Comparison of ENCODE assay signal across 8 mouse cellular contexts in genomic region chr2:60126831-60127230, GRCm38 (mm10).
DNase-seq lines count a peak whose midpoint lies in the region; ATAC-seq and TF ChIP-seq lines count a peak whose summit lies in the region.

No protein-coding gene starts in this region.

- ATAC-seq in forebrain, embryonic 14.5 days, result peak; percentile 64
- no peak for ATAC-seq in intestine, postnatal 0 days
- ATAC-seq in neural tube, embryonic 13.5 days (ENCODE audit: low read depth), result 0 out of 2 replicates have a peak, but pooled peaks have one; percentile 33
- no peak for ATAC-seq in megakaryocyte-erythroid progenitor cell, adult 5-6 weeks (replicated peaks; ENCODE audit: low FRiP score, low TSS enrichment, poor library complexity, severe bottlenecking)

- H3K9me3 ChIP-seq in forebrain, embryonic 14.5 days (replicated peaks; ENCODE audit: control insufficient read depth, low read length), result no peaks in the 10 kb centered on the region
- no peaks in the 10 kb centered on the region for H3K9me3 ChIP-seq in intestine, postnatal 0 days (ENCODE audit: control insufficient read depth)
- no peaks in the 10 kb centered on the region for H3K9me3 ChIP-seq in neural tube, embryonic 13.5 days

- H3K4me3 ChIP-seq in forebrain, embryonic 14.5 days (ENCODE audit: low read depth, low read length), result peak overlapping the region; percentile 19
- no peak overlapping the region for H3K4me3 ChIP-seq in intestine, postnatal 0 days (ENCODE audit: low read depth, low read length)
- H3K4me3 ChIP-seq in neural tube, embryonic 13.5 days, result peak overlapping the region; percentile 14

- peak; percentile 31 for DNase-seq in adrenal gland, adult 2 months
- no peak for DNase-seq in adrenal gland, adult 18-20 months (ENCODE audit: low spot score in 2 of 2)
- DNase-seq in 3T3-L1 (ENCODE audit: low read depth, low spot score) (peak; percentile 35), adipocyte (ENCODE audit: low spot score) (no peak)
- peak; percentile 92 for DNase-seq in forebrain, embryonic 14.5 days (ENCODE audit: low spot score)

- H3K27me3 ChIP-seq in forebrain, embryonic 14.5 days (replicated peaks; ENCODE audit: control insufficient read depth, insufficient read depth, low read length), result no peaks in the 10 kb centered on the region
- H3K27me3 ChIP-seq in intestine, postnatal 0 days (replicated peaks; ENCODE audit: control insufficient read depth, insufficient read depth, low read length), result no peaks in the 10 kb centered on the region
- no peaks in the 10 kb centered on the region for H3K27me3 ChIP-seq in neural tube, embryonic 13.5 days

- H3K36me3 ChIP-seq in forebrain, embryonic 14.5 days (ENCODE audit: control insufficient read depth, insufficient read depth, low read length), result no peaks in the 10 kb centered on the region
- H3K36me3 ChIP-seq in intestine, postnatal 0 days (ENCODE audit: control insufficient read depth, insufficient read depth), result no peaks in the 10 kb centered on the region
- H3K36me3 ChIP-seq in neural tube, embryonic 13.5 days, result no peaks in the 10 kb centered on the region

- peak overlapping the region; percentile 35; the same call in 1 of the 2 replicates for H3K9ac ChIP-seq in forebrain, embryonic 14.5 days (ENCODE audit: low read length)
- H3K9ac ChIP-seq in intestine, postnatal 0 days (ENCODE audit: low read depth, low read length), result no peak overlapping the region
- peak overlapping the region; percentile 52 for H3K9ac ChIP-seq in neural tube, embryonic 13.5 days

- WGBS in forebrain, embryonic 14.5 days, result 1% methylated on average over 7 of the region's 7 CpGs
- WGBS in intestine, postnatal 0 days, result 54% methylated on average over 7 of the region's 7 CpGs
- 7% methylated on average over 7 of the region's 7 CpGs for WGBS in neural tube, embryonic 13.5 days

- peak overlapping the region; percentile 59 for H3K4me2 ChIP-seq in forebrain, embryonic 14.5 days (ENCODE audit: low read length)
- peak overlapping the region; percentile 67; the same call in 1 of the 2 replicates for H3K4me2 ChIP-seq in intestine, postnatal 0 days (replicated peaks; ENCODE audit: low read depth)
- peak overlapping the region; percentile 61 for H3K4me2 ChIP-seq in neural tube, embryonic 13.5 days

- H3K27ac ChIP-seq in forebrain, embryonic 14.5 days (ENCODE audit: low read depth, low read length), result no peak overlapping the region
- H3K27ac ChIP-seq in intestine, postnatal 0 days (ENCODE audit: low read depth, low read length), result no peak overlapping the region
- H3K27ac ChIP-seq in neural tube, embryonic 13.5 days (replicated peaks), result peak overlapping the region; percentile 79

- H3K4me1 ChIP-seq in forebrain, embryonic 14.5 days (ENCODE audit: control insufficient read depth, insufficient read depth, low read length), result peaks cover 8% of the 10 kb centered on the region; the same call in 1 of the 2 replicates
- H3K4me1 ChIP-seq in intestine, postnatal 0 days (replicated peaks; ENCODE audit: control insufficient read depth, insufficient read depth, low read length), result 0 out of 2 replicates have a peak, but pooled peaks cover 2% of the 10 kb centered on the region
- peaks cover 33% of the 10 kb centered on the region for H3K4me1 ChIP-seq in neural tube, embryonic 13.5 days (replicated peaks)

- TF ChIP-seq CTCF in intestine, postnatal 0 days (IDR thresholded peaks at IDR 0.05; ENCODE audit: low read depth), result no peak

Comparison
In these comparisons a context has a peak if more than half of its experiments do, and no peak if none do; other contexts are left out.
1. DNase-seq: peak in adrenal gland, adult 2 months (single experiment), 3T3-L1 (single experiment) and forebrain, embryonic 14.5 days (single experiment); none in adrenal gland, adult 18-20 months (0 of 2) and adipocyte (single experiment).
2. ATAC-seq: peak in forebrain, embryonic 14.5 days (single experiment) and neural tube, embryonic 13.5 days (single experiment); none in intestine, postnatal 0 days (single experiment) and megakaryocyte-erythroid progenitor cell, adult 5-6 weeks (single experiment).
3. Peak in every context shown above with its lines, with median percentiles within 50 percentile points of each other: H3K4me2 ChIP-seq.